Mouse (Mus musculus) erythroblast, embryonic 14.5 days (primary cell): ENCODE results near the gene Golga2. TPM values are rescaled to one million over a fixed set of nuclear protein-coding genes. Genes with fewer than 3 reads are reported as not detected.

Experiments
- H3K27me3 ChIP-seq: 2 replicates; pipeline ENCODE4 v1.6.1; 2012; ENCODE audit warnings: inconsistent platforms; ENCODE audit not compliant: control insufficient read depth
- H3K36me3 ChIP-seq: 2 replicates; pipeline ENCODE4 v1.6.1; 2012; ENCODE audit warnings: mild to moderate bottlenecking, inconsistent platforms; ENCODE audit not compliant: control insufficient read depth
- H3K4me1 ChIP-seq: 2 replicates; pipeline ENCODE4 v1.6.1; 2012; ENCODE audit warnings: inconsistent platforms; ENCODE audit not compliant: control insufficient read depth
- H3K4me3 ChIP-seq: replicated peaks from 2 replicates; pipeline ENCODE3; 2012; ENCODE audit warnings: moderate library complexity, mild to moderate bottlenecking, inconsistent platforms
- H3K9me3 ChIP-seq: 2 replicates; pipeline ENCODE4 v1.6.1; 2012; ENCODE audit warnings: low read length, inconsistent platforms, mixed read lengths; ENCODE audit not compliant: control insufficient read depth
- GATA1 ChIP-seq: IDR thresholded peaks from 2 replicates; pipeline ENCODE4 v1.6.1; 2012; ENCODE audit warnings: low read length, inconsistent platforms, mixed read lengths
- TAL1 ChIP-seq: IDR thresholded peaks from 3 replicates; pipeline ENCODE4 v1.6.1; 2012; ENCODE audit warnings: low read length, inconsistent platforms, mixed read lengths
- polyA plus RNA-seq: library from polyadenylated mRNA; stranded (reverse); fragments of >175 nt; gene quantifications from 2 replicates; pipeline ENCODE4 v1.2.3, GENCODE M21; 2012

Gene Golga2
- polyA plus RNA-seq, 1 experiment: 4.1 TPM

- Histone ChIP-seq H3K36me3 (no peaks in the 10 kb centered on the region), H3K4me3 (no peak overlapping the region), H3K4me1 (no peaks in the 10 kb centered on the region), H3K9me3 (no peaks in the 10 kb centered on the region), H3K27me3 (peaks cover 39% of the 10 kb centered on the region)
- no peak for TF ChIP-seq TAL1
- no peak for TF ChIP-seq GATA1
Measured at GRCm38 (mm10) chr2:32321591-32322298, 34.6 kb downstream of the Golga2 start.

GRCm38 (mm10) chr2:32322754-32323741 lies 35.9 kb downstream of the Golga2 start:
- no peak overlapping the region for H3K4me3 ChIP-seq
- no peaks in the 10 kb centered on the region for H3K4me1 ChIP-seq
- H3K27me3 ChIP-seq: peaks cover 26% of the 10 kb centered on the region
- TF ChIP-seq GATA1 (no peak), TAL1 (no peak)
- no peaks in the 10 kb centered on the region for H3K9me3 ChIP-seq
- no peaks in the 10 kb centered on the region for H3K36me3 ChIP-seq

- no peak overlapping the region for H3K4me3 ChIP-seq
- H3K4me1 ChIP-seq: no peaks in the 10 kb centered on the region
- TF ChIP-seq GATA1: no peak
- H3K27me3 ChIP-seq: peaks cover 17% of the 10 kb centered on the region
- no peaks in the 10 kb centered on the region for H3K36me3 ChIP-seq
- H3K9me3 ChIP-seq: no peaks in the 10 kb centered on the region
Measured at GRCm38 (mm10) chr2:32324322-32324721, 37.1 kb downstream of the Golga2 start.

DNA sequence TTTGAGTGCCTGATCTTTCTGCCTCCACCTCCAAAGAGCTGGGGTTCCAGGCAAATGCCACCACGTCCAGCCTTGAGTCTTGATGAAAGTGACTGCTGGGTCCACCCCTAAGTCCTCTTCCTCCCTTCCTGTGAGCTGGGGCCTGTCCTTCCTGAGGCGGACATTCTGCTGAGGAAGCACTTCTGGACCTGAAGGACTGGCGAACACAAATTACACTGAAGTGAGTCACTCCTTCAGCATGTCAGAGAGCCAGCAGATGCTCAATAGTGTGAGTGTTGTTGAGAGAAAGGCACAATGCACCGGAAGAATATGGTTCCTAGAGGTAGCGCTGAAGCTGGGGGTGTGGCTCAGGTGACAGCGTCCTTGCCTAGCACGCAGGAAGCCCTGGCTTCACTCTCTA lies 38.2 kb downstream of the Golga2 start:
- TF ChIP-seq TAL1: no peak
- no peak for TF ChIP-seq GATA1
- Histone ChIP-seq H3K4me1 (no peaks in the 10 kb centered on the region), H3K27me3 (peaks cover 9% of the 10 kb centered on the region), H3K36me3 (no peaks in the 10 kb centered on the region), H3K9me3 (no peaks in the 10 kb centered on the region), H3K4me3 (no peak overlapping the region)

- Histone ChIP-seq H3K4me3 (no peak overlapping the region), H3K4me1 (no peaks in the 10 kb centered on the region), H3K9me3 (no peaks in the 10 kb centered on the region), H3K36me3 (no peaks in the 10 kb centered on the region), H3K27me3 (peaks cover 3% of the 10 kb centered on the region)
- no peak for TF ChIP-seq TAL1
- no peak for TF ChIP-seq GATA1
Measured at GRCm38 (mm10) chr2:32327200-32327599, 40.0 kb downstream of the Golga2 start.

- H3K27me3 ChIP-seq: peaks cover 5% of the 10 kb centered on the region; the same call in 1 of the 2 replicates
- H3K9me3 ChIP-seq: no peaks in the 10 kb centered on the region
- H3K36me3 ChIP-seq: no peaks in the 10 kb centered on the region
- TF ChIP-seq TAL1 (no peak), GATA1 (no peak)
- H3K4me3 ChIP-seq: no peak overlapping the region
- no peaks in the 10 kb centered on the region for H3K4me1 ChIP-seq
Measured at GRCm38 (mm10) chr2:32328911-32329460, 41.8 kb downstream of the Golga2 start.

GRCm38 (mm10) chr2:32329531-32329930 lies 42.3 kb downstream of the Golga2 start:
- Histone ChIP-seq H3K4me1 (no peaks in the 10 kb centered on the region), H3K36me3 (no peaks in the 10 kb centered on the region), H3K9me3 (no peaks in the 10 kb centered on the region), H3K27me3 (peaks cover 7% of the 10 kb centered on the region), H3K4me3 (no peak overlapping the region)
- TF ChIP-seq TAL1 (no peak), GATA1 (no peak)

- Histone ChIP-seq H3K4me1 (no peaks in the 10 kb centered on the region), H3K27me3 (peaks cover 25% of the 10 kb centered on the region), H3K9me3 (no peaks in the 10 kb centered on the region), H3K36me3 (no peaks in the 10 kb centered on the region), H3K4me3 (no peak overlapping the region)
- no peak for TF ChIP-seq GATA1
- TF ChIP-seq TAL1: no peak
Measured at GRCm38 (mm10) chr2:32332159-32332558, 45.0 kb downstream of the Golga2 start.

DNA sequence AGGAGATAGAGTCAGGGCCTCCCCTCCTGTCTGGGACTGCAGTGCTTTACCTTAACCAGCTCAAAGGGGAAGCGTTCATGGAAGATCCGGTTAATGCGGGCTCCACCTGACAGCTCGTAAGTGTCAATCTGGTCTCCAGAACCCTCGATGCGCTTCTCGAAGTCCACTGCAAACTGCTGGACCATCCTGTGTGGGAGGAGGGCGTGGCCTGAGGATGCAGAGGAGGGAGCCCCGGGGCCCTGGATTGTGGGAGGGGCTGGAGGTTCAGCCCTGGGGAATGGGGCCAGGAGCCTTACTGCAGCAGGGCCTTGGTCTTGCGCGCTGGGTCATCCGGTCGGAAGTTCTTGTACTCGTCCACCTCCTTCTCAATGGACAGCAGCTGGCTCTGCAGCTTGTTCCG lies 48.7 kb downstream of the Golga2 start:
- Histone ChIP-seq H3K27me3 (peaks cover 29% of the 10 kb centered on the region), H3K4me1 (no peaks in the 10 kb centered on the region), H3K36me3 (no peaks in the 10 kb centered on the region), H3K4me3 (no peak overlapping the region), H3K9me3 (no peaks in the 10 kb centered on the region)
- no peak for TF ChIP-seq GATA1
- TF ChIP-seq TAL1: no peak
